Mouse (Mus musculus) E14TG2a.4 (cell line): ENCODE data around the gene Olfr690.

ENCODE experiments used
- CTCF ChIP-seq: conservative IDR thresholded peaks from 2 replicates; pipeline ENCODE4 v1.5.1; 2014; ENCODE audit warnings: low read length
- POU5F1 ChIP-seq: IDR thresholded peaks from 2 replicates; pipeline ENCODE4 v1.6.1; 2014; ENCODE audit warnings: low read length, borderline replicate concordance

GRCm38 (mm10) chr7:105373509-105373908 is 39.6 kb upstream of the Olfr690 start:
- TF ChIP-seq CTCF = no peak
- no peak for TF ChIP-seq POU5F1
